Mouse (Mus musculus) ES-Bruce4 (cell line): Measurements from ENCODE around the gene Mrpl12. TPM values are rescaled to one million over a fixed set of nuclear protein-coding genes. Genes with fewer than 3 reads are reported as not detected.
A peak's percentile ranks its signal among the peaks of the same experiment; 100 is the strongest.

ENCODE experiments used
- H3K27ac ChIP-seq: 2 replicates; pipeline ENCODE4 v1.5.1; 2012; ENCODE audit warnings: low read length, inconsistent platforms; ENCODE audit not compliant: insufficient read depth
- H3K27me3 ChIP-seq: 2 replicates; pipeline ENCODE4 v1.6.1; 2012; ENCODE audit warnings: mild to moderate bottlenecking, low read length, inconsistent platforms; ENCODE audit not compliant: control insufficient read depth, poor library complexity, insufficient read depth, severe bottlenecking
- H3K36me3 ChIP-seq: 2 replicates; pipeline ENCODE4 v1.6.1; 2012; ENCODE audit warnings: inconsistent platforms, mild to moderate bottlenecking, low read length, moderate library complexity; ENCODE audit not compliant: control insufficient read depth, poor library complexity, insufficient read depth, severe bottlenecking
- H3K4me1 ChIP-seq: one replicate; pipeline ENCODE4 v1.8.1; 2011; ENCODE audit warnings: low read length; ENCODE audit not compliant: control insufficient read depth, insufficient read depth
- H3K4me3 ChIP-seq: 2 replicates; pipeline ENCODE4 v1.5.1; 2011; ENCODE audit warnings: low read depth, mild to moderate bottlenecking, low read length
- H3K9ac ChIP-seq: 2 replicates; pipeline ENCODE4 v1.6.1; 2012; ENCODE audit warnings: low read depth, mild to moderate bottlenecking, inconsistent platforms; ENCODE audit not compliant: poor library complexity, severe bottlenecking
- H3K9me3 ChIP-seq: replicated peaks from 2 replicates; pipeline ENCODE4 v1.6.1; 2012; ENCODE audit warnings: mild to moderate bottlenecking, low read length, inconsistent platforms; ENCODE audit not compliant: control insufficient read depth, poor library complexity, insufficient read depth, severe bottlenecking
- CTCF ChIP-seq: IDR thresholded peaks from one replicate; pipeline ENCODE4 v1.8.1; 2011; ENCODE audit warnings: low read depth, low read length
- EP300 ChIP-seq: IDR thresholded peaks from 2 replicates; pipeline ENCODE4 v1.6.1; 2011; ENCODE audit warnings: low read depth, low read length; ENCODE audit not compliant: insufficient read depth
- POLR2A ChIP-seq: IDR thresholded peaks from one replicate; pipeline ENCODE4 v1.8.1; 2011; ENCODE audit warnings: low read length; ENCODE audit not compliant: insufficient read depth
- polyA plus RNA-seq: library from polyadenylated mRNA; stranded (reverse); fragments of >200 nt; gene quantifications from 2 replicates; pipeline ENCODE4 v1.2.4, GENCODE M21; 2011; ENCODE audit warnings: low read depth; ENCODE audit not compliant: missing spikeins, insufficient read depth, insufficient read length

The Mrpl12 gene
- 83.6 and 90.5 TPM in 2 replicates for polyA plus RNA-seq

GRCm38 (mm10) chr11:120484265-120484981, at the start of gene Mrpl12:
Mrpl12 (plus strand) TSS chr11:120484613.
- Histone ChIP-seq H3K4me3 (peak within 1 kb of the TSS; percentile 97), H3K4me1 (peaks cover under 1% of the 10 kb centered on the region), H3K27me3 (no peaks in the 10 kb centered on the region), H3K9me3 (no peaks in the 10 kb centered on the region), H3K27ac (peak within 1 kb of the TSS; percentile 42), H3K36me3 (peaks cover 31% of the 10 kb centered on the region), H3K9ac (peak within 1 kb of the TSS; percentile 87)
- TF ChIP-seq POLR2A (peak; percentile 48), EP300 (0 out of 2 replicates have a peak, but pooled peaks have one; percentile 14), CTCF (no peak)

- Histone ChIP-seq H3K9me3 (no peaks in the 10 kb centered on the region), H3K4me3 (peak within 1 kb of the TSS; percentile 88), H3K4me1 (no peaks in the 10 kb centered on the region), H3K9ac (peak within 1 kb of the TSS; percentile 99), H3K27ac (no peak within 1 kb of the TSS), H3K36me3 (peaks cover 26% of the 10 kb centered on the region), H3K27me3 (no peaks in the 10 kb centered on the region)
- TF ChIP-seq EP300 (peak; percentile 50; the same call in 1 of the 2 replicates), CTCF (no peak)
These were observed 47.1 kb upstream of the Mrpl12 start, which contains the start of gene Nploc4 for GRCm38 (mm10) chr11:120437152-120437856. Nploc4 (minus strand) TSS chr11:120437708.

- H3K27ac ChIP-seq = no peak overlapping the region
- peak overlapping the region; percentile 99 for H3K9ac ChIP-seq
These were observed 46.5 kb upstream of the Mrpl12 start for GRCm38 (mm10) chr11:120437857-120438385.

GRCm38 (mm10) chr11:120442344-120442743, 42.1 kb upstream of the Mrpl12 start, which contains the start of gene Tspan10:
Tspan10 (plus strand) TSS chr11:120442644.
- no peaks in the 10 kb centered on the region for H3K4me1 ChIP-seq
- H3K27ac ChIP-seq = no peak within 1 kb of the TSS
- no peaks in the 10 kb centered on the region for H3K36me3 ChIP-seq
- TF ChIP-seq EP300 (no peak), CTCF (no peak), POLR2A (no peak)
- H3K9me3 ChIP-seq = no peaks in the 10 kb centered on the region
- H3K27me3 ChIP-seq = no peaks in the 10 kb centered on the region
- H3K4me3 ChIP-seq = no peak within 1 kb of the TSS
- H3K9ac ChIP-seq = no peak within 1 kb of the TSS

More at GRCm38 (mm10) chr11:120437857-120438385, 46.5 kb upstream of the Mrpl12 start:
- no peaks in the 10 kb centered on the region for H3K4me1 ChIP-seq
- TF ChIP-seq POLR2A (no peak), EP300 (no peak), CTCF (no peak)
- H3K4me3 ChIP-seq = no peak overlapping the region
- peaks cover 19% of the 10 kb centered on the region for H3K36me3 ChIP-seq
- no peaks in the 10 kb centered on the region for H3K27me3 ChIP-seq
- H3K9me3 ChIP-seq = no peaks in the 10 kb centered on the region

GRCm38 (mm10) chr11:120442765-120443280, 41.6 kb upstream of the Mrpl12 start:
- Histone ChIP-seq H3K9ac (no peak overlapping the region), H3K4me3 (no peak overlapping the region), H3K4me1 (no peaks in the 10 kb centered on the region), H3K9me3 (no peaks in the 10 kb centered on the region), H3K36me3 (no peaks in the 10 kb centered on the region), H3K27me3 (no peaks in the 10 kb centered on the region), H3K27ac (no peak overlapping the region)
- no peak for TF ChIP-seq POLR2A
- TF ChIP-seq EP300 = no peak
- TF ChIP-seq CTCF = no peak
